Mouse (Mus musculus) regulatory T cell (primary cell): ENCODE results near the gene Dpyd.

Source experiments
- in situ Hi-C: fragments of 300-600 bp; cut with MboI, MseI; formaldehyde crosslinking; loops from one replicate; pipeline ENCODE4 v1.15.1; 2025; ENCODE audit warnings: high pct_unique_total_duplicates

The Dpyd gene

GRCm38 (mm10) chr3:119086618-119087017 is 524.7 kb downstream of the Dpyd start:
- in situ Hi-C loops, result no loop called here

DNA sequence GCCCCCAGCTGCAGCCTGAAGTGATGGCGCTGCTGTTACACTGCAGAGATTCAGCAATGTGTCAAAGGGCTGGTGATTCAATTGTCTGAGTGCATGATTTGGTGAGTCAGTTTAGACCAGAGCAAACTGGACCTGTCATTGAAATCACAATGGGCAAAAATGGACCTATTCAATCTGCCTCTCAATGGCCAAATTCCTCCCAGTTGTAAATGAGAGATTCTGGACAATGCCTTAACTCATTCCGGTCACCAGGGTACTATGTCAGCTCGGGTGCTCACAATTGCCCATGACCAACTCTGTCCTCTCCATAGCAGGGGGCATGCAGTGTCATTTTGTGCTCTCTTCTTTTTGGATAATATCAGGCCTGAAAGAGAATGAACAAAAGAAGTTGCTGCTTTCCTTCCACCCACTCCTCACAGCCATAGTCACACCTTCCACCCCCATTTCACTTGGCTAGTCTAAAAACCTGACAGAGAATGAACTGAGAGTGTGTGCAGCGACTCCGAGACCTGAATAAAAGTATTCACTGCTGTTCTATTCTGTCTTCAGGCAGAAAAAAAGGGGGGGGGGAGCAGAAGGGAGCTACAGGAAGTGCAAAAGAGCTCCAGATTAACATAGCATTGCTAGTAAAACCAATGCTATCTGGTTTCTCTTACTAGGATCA is 533.4 kb downstream of the Dpyd start:
- in situ Hi-C loops, result no loop called here

DNA sequence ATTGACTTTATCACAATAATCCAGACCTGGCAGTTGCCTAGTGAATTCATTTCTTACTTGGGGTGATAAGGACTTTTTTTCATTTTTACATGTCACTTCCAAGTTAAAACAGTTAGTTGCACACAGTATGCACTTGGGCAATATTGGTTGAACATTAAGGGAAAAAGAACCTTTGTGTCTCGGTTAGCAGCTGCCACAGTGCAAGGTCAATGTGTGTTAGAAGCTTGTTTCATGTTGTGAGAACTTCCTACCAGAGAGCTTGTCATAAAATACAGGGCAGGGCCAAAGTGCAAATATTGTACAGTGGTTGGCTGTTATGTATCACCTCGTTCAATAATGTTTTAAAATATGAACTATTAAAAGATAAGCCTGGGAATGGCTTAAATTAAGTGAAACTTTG is 564.1 kb downstream of the Dpyd start:
- in situ Hi-C loops, result no loop called here

GRCm38 (mm10) chr3:119128076-119128475 is 566.1 kb downstream of the Dpyd start:
- in situ Hi-C loops, result no loop called here

- in situ Hi-C loops, result no loop called here
Measured at GRCm38 (mm10) chr3:119143034-119143433, 581.1 kb downstream of the Dpyd start.

DNA sequence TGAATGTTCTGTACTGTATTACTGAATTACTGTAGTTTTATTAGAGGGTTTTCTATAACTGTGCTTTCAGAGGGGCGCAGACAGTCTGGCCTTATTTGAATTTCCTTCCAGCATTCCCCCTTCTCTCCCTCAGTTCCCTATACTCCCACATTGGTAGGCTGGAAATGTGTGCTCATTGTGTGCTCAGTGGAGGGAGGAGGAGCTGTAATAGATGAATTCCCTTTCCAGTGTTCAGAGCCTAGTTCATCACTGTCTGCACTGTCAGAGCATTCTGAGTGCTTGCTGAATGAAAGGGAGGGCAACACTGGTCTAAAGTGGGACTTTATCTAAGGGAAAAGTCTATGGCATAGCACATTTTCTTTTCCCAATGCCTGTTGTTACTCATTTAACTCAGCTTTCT is 582.9 kb downstream of the Dpyd start:
- in situ Hi-C loops, result no loop called here

DNA sequence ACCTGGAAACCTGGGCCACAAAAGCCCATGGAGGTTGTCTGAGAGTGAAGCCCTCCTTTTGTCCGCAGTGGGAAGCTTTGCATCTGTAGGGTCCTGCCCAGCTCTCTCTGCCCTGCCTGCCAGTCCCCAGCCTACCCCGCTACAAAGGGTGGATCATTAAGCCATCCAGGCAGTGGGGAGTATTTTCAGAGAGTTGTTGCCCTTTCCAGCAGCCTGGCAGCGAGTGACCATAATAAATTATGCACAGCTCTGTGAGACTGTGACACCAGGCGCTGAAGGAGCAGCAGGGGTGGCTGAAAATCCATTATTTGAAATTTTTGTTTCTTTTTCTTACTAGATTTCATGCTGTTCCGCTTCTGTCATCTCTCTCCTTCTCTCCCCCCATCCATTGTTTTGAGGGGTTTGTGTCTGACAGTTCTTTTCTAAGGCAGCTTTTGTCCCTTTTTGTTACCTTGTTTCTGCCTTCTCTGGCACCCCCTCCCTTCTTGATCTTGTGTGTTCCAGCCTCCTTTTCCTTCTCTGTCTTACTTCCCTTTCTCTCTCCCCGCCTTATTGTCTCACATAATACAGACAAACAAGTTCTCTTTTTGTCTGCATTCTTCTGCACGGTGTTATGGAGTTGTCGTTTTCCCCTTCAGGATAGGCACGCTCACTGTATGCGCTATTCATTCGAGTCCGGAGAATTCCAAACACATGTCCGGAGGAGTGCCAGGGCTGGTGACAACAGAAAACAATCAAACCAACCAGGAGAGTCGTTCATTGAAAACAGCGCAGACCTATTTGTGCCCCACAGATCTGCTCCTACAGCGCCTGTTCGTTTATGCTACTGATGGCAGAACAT is 592.9 kb downstream of the Dpyd start:
- in situ Hi-C loops, result no loop called here

- in situ Hi-C loops, result no loop called here
Measured at GRCm38 (mm10) chr3:119158670-119159069, 596.7 kb downstream of the Dpyd start.

DNA sequence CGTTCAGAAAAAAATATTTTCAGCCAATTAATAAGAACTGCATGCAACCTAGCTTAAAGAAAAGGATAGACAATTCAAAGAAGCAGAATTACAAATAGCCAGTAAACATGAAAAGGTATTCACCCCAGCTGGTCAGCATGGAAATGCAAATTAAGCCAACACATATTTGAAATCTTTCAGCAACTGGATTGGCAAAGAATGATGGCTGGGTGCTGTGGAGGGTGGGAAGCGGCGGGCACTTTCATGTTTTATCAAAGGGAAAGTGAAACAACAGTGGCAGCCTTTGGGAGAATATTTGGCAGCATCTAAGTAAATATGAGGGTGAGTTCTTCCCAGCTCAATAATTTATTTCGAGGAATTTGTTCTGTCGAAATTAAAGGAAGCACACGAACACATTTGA is 603.8 kb downstream of the Dpyd start:
- in situ Hi-C loops, result no loop called here

GRCm38 (mm10) chr3:119168166-119168565 is 606.2 kb downstream of the Dpyd start:
- in situ Hi-C loops, result no loop called here

GRCm38 (mm10) chr3:119168661-119169060 is 606.7 kb downstream of the Dpyd start:
- in situ Hi-C loops, result no loop called here

- in situ Hi-C loops, result no loop called here
Measured at GRCm38 (mm10) chr3:119183261-119183660, 621.3 kb downstream of the Dpyd start.

DNA sequence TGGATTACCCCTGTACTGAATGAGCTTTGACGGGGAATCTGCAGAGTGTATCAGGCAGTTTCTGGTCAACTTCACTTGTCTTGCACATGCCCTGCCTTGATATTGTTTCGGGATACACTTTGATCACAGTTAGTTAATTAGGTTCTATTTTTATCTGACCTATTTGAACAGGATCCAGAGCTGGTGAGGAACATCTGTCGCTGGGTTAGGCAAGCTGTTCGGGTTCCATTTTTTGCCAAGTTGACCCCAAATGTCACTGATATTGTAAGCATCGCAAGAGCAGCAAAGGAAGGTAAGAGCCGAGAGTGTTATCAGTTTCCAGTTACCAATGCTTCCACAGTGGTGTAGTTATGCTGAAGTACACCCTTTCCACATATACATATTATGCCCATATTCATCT is 632.1 kb downstream of the Dpyd start:
- in situ Hi-C loops, result no loop called here

DNA sequence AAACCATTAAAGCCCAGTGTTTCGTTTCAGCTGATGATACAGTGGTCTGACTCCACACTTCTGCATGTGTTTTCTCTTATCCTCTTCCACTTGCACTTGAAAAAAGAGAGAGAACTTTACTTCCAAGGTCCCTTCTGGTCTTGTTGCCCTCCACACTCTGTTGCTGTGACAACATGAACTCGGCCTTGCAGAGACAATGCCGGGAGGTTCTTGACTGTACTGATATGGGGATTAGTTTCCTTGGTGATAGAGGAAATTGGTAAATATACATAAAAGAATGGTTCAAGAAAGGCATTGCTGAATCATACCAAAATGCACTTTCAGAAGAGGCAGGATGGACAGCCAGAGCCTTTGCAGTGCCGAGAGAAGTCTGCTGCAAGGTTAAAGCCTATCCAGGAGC is 633.7 kb downstream of the Dpyd start:
- in situ Hi-C loops, result no loop called here

GRCm38 (mm10) chr3:119220763-119221412 is 659.0 kb downstream of the Dpyd start:
- in situ Hi-C loops, result loop anchor here (10.0 kb wide), 1 partner anchor 604 kb away; no protein-coding TSS in a partner anchor

DNA sequence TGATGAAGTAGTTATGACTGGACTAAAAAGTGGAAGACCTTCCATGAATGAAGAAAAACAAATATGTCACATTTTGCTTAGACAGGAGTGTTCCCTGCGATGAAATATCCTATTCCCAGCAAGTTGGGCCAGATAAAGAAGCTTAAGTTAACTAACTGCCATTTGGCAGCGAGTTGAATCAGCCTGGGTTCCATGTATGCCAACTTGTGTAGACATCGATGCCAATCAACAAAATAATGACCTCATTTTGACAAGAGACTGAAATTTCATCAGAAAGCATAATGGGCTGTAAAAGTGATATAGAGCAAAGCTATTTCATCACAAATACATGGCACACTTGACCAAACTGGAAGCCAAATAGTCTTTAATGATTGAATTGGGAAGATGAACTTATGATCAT is 681.3 kb downstream of the Dpyd start:
- in situ Hi-C loops, result no loop called here

DNA sequence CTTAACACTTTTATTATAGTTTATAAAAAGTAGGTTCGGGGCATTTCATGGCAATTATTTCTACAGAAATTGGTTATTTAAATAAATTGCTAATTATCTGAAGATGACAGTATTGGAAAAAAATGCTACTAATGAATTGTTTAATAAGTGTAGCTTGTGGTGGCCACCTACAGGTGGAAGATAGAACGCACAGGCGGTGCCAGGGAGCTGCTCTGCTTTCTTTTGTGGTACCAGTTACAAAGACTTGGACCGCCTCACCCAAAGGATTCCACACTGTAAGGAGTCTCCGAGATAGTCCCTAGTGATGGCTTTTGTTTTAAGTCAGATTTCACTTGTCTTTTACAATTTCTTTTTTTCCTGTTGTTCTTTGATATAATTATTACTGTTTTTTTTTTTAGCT is 694.6 kb downstream of the Dpyd start:
- in situ Hi-C loops, result no loop called here

DNA sequence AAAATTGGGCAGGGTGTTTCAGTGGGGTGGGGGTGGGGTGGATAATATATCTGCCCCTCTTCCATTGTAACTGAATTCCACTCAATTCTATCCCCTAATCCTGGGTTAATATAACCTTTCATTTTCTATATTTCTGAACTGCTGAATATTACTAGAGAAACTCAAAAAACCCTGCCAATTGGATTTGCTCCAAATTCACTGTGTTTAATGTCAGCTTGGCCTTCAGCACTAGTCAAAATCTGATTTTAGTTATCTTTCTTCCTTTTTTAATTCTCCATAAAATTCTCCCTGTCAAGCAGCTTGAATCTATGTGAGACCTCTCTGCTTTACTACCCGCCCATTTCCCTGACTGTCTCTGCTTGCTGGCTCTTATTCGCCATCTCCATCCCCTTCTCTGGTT is 713.3 kb downstream of the Dpyd start:
- in situ Hi-C loops, result no loop called here

- in situ Hi-C loops, result no loop called here
Measured at GRCm38 (mm10) chr3:119280671-119281070, 718.7 kb downstream of the Dpyd start.

- in situ Hi-C loops, result no loop called here
Measured at GRCm38 (mm10) chr3:119314693-119315092, 752.8 kb downstream of the Dpyd start.

GRCm38 (mm10) chr3:119329063-119329462 is 767.1 kb downstream of the Dpyd start:
- in situ Hi-C loops, result loop anchor here (10.0 kb wide), 1 partner anchor 1466 kb away; no protein-coding TSS in a partner anchor
